Mouse (Mus musculus) CH12.LX (cell line): ENCODE data around the gene B3gnt3.

Experiments
- CTCF ChIP-seq, 2 experiments: IDR thresholded peaks in 1 of 2; conservative IDR thresholded peaks in 1 of 2; 2 replicates each; pipeline ENCODE4 v1.5.1; 2011 to 2012; ENCODE audit warnings: low read depth in 2 of 2, low read length in 2 of 2, improper control_type of control experiment in 1 of 2, inconsistent platforms in 1 of 2, mild to moderate bottlenecking in 1 of 2, moderate library complexity in 1 of 2
- MAFK ChIP-seq: IDR thresholded peaks from 2 replicates; pipeline ENCODE4 v1.6.1; 2011; ENCODE audit warnings: low read length, improper control_type of control experiment; ENCODE audit not compliant: insufficient replicate concordance
- MAX ChIP-seq: IDR thresholded peaks from 2 replicates; pipeline ENCODE4 v1.6.1; 2011; ENCODE audit warnings: low read length, improper control_type of control experiment
- NELFE ChIP-seq: IDR thresholded peaks from 2 replicates; pipeline ENCODE4 v1.6.1; 2011; ENCODE audit warnings: low read depth, low read length, improper control_type of control experiment
- POLR2A ChIP-seq: IDR thresholded peaks from 2 replicates; pipeline ENCODE4 v1.6.1; 2011; ENCODE audit warnings: low read depth, mild to moderate bottlenecking, improper control_type of control experiment, low read length
- POLR2AphosphoS2 ChIP-seq: IDR thresholded peaks from 2 replicates; pipeline ENCODE4 v1.6.1; 2011; ENCODE audit warnings: low read depth, low read length, improper control_type of control experiment
- RCOR1 ChIP-seq: conservative IDR thresholded peaks from 2 replicates; pipeline ENCODE4 v1.6.1; 2012; ENCODE audit warnings: low read depth, mild to moderate bottlenecking, inconsistent platforms, low read length, improper control_type of control experiment
- SIN3A ChIP-seq: IDR thresholded peaks from 2 replicates; pipeline ENCODE4 v1.6.1; 2012; ENCODE audit warnings: low read length, improper control_type of control experiment, inconsistent platforms
- USF2 ChIP-seq: conservative IDR thresholded peaks from 2 replicates; pipeline ENCODE4 v1.6.1; 2011; ENCODE audit warnings: low read depth, low read length, improper control_type of control experiment
- ZNF384 ChIP-seq: IDR thresholded peaks from 2 replicates; pipeline ENCODE4 v1.6.1; 2012; ENCODE audit warnings: low read depth, low read length, improper control_type of control experiment, inconsistent platforms

DNA sequence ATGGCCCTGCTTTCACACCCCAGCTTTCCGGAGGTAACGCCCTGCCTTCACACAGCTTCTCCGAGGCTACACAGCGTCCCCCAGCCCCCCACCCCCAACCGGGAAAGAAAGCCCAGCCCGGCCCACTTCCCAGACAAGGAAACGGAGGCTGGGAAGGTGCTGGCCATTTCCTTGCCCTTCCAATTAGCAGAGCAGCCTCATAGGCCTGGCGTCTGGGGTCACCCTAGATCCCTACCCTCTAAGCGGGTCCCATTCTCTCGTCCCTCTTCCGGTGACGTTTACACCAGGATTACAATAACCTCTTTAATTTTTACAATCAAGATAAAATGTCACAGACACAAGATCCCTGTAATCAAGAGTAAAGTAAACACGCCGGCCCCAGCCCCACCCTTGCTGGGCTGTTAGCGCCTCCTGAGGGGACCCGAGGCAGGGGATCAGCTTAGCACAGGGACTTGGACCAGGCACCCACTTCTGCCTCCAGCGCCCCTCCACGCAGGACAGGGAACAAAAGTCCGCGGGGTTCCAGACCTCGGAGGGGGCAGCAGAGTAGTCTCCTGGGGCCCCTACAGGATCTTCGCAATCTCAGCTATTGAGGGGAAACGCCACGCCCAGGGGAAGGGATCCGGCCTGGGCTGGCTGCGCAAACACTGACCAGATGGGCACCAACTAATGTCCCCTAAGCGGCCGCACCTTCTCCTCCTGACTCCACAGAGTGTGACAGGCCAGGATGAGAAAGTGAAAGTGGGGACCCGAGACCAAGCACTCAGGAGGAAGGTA is 908 bp downstream of the B3gnt3 start:
- TF ChIP-seq MAX = no peak
- no peak for TF ChIP-seq RCOR1
- no peak for TF ChIP-seq POLR2A
- TF ChIP-seq CTCF (conservative IDR thresholded peaks at IDR 0.05 in 1 of 2, IDR thresholded peaks at IDR 0.05 in 1 of 2; ENCODE audit: low read depth in 2 of 2, low read length in 2 of 2) = no peak
- no peak for TF ChIP-seq ZNF384
- no peak for TF ChIP-seq USF2
- no peak for TF ChIP-seq POLR2AphosphoS2
- TF ChIP-seq MAFK = no peak
- no peak for TF ChIP-seq NELFE
- no peak for TF ChIP-seq SIN3A
